Mouse (Mus musculus): Measurements from ENCODE around the gene Cyba.

Gene Cyba

GRCm38 (mm10) chr8:122421376-122422070 lies 11.2 kb downstream of the Cyba start, which contains the start of gene Il17c:
Gene Il17c, plus strand, starts transcription at chr8:122422020.
- DNase-seq: no peak

DNA sequence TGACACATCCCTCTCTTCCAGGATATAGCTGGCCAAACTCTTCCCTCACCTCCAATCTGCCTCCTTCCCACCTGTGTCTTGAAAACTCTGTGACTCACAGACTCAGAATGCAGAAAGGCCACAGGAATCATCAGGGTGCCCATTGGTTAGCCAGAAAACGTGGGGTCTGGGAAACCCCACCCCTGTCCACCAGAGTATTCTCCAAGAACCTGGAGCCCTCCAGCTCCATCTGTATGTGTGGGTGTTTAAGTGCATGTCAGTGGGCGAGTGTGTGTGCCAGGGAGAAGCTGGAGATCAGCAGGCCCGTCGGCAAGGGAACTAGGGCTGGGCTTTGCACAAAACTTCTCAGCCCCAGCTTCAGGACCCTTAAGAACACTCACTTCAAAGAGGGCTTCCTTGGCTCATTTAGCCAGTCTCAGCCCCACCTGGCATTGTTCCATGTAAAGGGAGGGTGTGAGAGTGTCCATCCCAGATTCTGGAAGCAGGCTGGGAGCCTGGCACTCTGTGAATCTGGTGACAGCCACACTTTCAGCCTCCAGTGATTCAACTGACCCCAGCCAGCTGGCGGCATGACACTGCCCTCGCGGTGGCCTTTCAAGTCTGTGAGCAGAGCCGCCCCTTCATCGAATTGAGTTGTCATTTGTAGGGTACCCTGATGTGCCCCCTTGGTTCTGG lies 12.7 kb downstream of the Cyba start:
- no peak for DNase-seq

DNA sequence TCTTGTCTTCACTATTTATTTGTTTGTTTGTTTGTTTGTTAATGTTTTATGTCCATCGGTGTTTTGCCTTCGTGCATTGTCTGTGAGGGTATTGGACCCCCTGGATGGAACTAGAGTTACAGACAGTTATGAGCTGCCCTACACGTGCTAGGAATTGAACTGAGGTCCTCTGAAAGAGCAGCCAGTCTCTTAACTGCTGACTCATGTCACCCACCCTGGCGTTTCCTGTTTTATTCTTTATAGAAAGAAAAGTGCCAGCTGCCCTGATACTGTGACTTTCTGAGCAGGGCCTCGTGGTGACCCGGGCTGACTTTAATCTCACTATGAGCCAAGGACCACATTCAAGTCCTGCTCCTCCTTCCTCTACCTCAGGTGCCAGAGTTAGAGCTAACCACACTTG lies 17.2 kb downstream of the Cyba start:
- DNase-seq: no peak

- DNase-seq: no peak
These were observed 18.4 kb downstream of the Cyba start for GRCm38 (mm10) chr8:122414311-122414710.

GRCm38 (mm10) chr8:122407678-122408077 lies 25.1 kb downstream of the Cyba start:
- DNase-seq: no peak

DNA sequence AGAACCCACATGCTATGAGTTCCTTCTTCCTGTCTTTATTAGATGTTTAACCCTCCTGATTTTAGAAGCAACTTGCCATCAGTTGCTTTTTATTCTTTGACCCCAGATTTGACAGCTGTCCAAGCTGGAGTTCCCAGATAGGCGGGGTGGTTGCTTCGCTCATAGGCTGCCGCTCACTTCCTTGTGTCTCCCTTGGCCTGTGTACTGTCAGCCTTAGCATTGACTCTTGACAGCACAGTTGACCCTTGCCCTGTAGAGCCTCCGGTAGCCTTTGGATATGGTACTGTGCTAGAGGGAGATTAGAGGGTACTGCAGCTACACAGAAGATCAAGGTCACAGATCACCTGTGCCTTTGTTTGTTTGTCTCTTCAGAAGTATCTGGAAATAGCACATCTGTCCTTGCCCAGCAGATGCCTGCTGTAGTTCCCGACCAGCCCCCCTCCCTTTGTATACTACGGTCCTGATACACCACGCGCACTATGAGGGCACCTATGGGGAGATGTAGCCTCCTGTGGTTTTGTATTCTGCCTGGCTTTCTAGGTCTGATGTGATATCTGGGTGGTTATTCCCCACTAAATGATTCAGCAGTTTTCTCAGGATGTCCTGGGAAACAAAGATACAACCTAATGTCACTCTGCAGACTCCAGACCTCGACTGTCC lies 27.5 kb downstream of the Cyba start:
- DNase-seq: no peak

DNA sequence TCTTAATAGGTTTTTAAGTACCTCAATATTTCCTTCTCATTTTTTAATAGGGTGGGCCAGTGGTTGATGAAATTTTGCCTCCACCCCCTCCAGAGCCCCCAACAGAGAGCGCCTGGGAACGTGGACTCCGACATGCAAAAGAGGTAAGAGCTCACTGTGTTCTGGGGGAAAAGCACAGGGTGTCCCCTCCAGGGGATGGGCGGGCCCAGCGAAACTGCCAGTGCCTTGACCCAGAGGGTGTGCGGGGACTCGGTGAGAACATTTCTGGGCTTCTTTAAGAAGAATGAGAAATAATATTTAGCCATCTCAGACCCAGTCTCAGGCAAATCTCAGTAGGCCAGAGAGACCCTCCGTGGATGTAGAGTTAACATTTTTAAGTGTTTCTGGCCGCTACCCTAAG lies 34.5 kb downstream of the Cyba start:
- no peak for DNase-seq

- DNase-seq: peak; percentile 52
These were observed 37.4 kb downstream of the Cyba start for GRCm38 (mm10) chr8:122395291-122395690.

DNA sequence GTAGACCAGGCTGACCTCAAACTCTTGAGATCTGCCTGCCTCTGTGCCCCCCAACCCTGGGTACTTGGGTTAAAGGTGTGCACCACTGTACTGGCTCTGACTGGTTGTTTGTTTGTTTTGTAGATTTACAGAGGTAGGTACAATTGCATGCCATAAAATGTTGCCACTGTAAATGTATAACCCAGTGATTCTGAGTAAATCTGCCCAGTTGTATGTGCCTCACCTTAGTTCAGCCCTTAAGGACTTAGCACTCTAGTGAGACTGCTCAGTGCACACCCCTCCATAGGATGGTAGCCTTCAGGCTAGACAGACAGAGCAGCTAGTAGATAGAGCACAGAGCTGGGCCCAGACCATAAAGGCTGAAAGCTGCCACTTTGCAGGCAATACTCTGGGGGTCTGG lies 39.0 kb downstream of the Cyba start:
- DNase-seq: no peak

DNA sequence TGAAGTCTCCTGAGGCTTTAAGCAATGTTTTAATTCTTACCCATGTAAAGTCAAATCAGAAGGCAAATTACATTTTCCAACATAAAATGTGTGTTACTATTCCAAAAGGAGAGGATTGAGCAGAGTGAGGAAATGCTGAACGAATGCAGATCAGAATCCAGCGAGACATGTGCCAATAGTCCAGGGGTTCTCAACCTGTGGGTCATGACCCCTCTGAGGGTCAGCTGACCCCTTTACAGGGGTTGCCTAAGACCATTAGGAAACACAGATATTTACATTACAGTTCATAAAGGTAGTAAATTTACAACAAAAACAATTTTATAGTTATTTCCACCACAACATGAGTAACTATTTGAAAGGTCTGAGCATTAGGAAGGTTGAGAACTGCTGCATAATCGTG lies 42.0 kb downstream of the Cyba start:
- DNase-seq: no peak

- no peak for DNase-seq
These were observed 43.4 kb downstream of the Cyba start for GRCm38 (mm10) chr8:122389357-122389756.

DNA sequence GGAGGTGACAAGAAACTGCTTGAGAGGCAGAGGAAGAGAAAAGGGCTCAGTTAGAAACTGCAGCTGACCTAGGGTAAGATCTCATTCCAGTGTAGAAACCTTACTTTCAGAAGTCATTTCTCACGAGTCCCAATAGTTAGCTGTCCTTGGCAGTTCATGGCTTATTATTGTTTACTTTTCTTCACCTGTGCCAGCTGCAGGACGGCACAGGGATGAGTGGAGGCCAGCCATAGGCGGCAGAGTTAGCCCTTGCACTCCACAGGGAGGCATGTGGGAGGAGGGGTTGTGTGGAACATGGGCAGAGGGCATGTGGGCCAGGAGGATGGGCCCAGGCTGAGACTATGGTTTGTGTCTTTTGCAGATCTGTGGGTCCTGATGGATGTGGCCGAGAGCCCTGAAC lies 49.7 kb downstream of the Cyba start:
- DNase-seq: no peak

GRCm38 (mm10) chr8:122376365-122377231 lies 56.1 kb downstream of the Cyba start, which contains the start of gene Zc3h18:
Gene Zc3h18, plus strand, starts transcription at chr8:122376609.
- DNase-seq: peak; percentile 100

DNA sequence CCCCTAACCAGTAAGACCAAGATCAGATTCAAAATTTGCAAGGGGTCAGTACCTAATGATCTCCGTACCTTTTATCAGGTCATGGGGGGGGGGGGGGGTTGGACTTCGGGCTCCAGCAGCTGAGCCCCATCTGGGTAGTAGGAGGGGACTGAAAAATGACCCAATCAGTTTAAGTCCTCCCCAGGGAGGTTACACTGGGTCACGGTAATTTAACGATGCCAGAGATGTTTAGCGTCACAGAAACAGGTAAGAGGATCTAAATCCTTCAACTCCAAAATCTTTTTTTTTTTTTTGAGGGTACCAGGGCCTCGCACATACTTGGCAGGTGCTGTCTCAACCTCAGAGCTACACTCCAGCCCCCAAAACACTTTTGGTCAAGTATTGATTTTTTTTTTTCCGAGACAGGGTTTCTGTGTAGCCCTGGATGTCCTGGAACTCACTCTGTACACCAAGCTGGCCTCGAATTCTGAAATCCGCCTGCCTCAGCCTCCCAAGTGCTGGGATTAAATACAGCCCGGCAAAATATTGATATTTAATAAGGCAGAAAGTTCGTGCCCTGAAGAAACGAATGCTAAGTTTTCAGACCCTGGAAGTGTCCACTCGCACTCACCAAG lies 56.9 kb downstream of the Cyba start:
- DNase-seq: no peak

DNA sequence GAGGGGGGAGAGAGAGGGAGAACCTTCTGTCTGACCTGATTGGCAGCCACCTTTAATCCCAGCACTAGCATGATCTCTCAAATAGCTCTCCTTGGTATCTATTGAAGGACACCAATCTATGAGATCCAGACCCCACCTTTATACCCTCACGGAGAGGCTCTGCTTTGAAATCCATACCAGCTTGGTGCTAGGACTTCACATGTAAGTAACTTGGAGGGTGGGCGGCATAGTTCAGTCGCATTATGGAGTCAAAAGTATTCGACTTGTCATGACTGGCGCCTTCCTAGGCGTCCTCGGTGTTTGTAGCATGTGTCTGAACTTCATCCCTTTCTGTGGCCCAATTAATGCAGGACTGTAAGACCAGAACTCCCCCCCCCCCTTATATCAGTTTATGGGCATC lies 57.4 kb downstream of the Cyba start:
- no peak for DNase-seq
